Mouse (Mus musculus): ENCODE data around the gene 6030445D17Rik. TPM values are rescaled to one million over a fixed set of nuclear protein-coding genes. Genes with fewer than 3 reads are reported as not detected.

The 6030445D17Rik gene
- polyA plus RNA-seq, 1 experiment from 2014 or later: 0.12 TPM

- Histone ChIP-seq H3K4me2 (replicated peaks) (no peak overlapping the region), H3K27ac (no peak overlapping the region), H3K27me3 (no peaks in the 10 kb centered on the region), H3K4me3 (no peak overlapping the region), H3K4me1 (peaks cover 9% of the 10 kb centered on the region; the same call in 1 of the 2 replicates), H3K9me3 (replicated peaks) (no peaks in the 10 kb centered on the region), H3K36me3 (no peaks in the 10 kb centered on the region), H3K9ac (no peak overlapping the region)
- 75% methylated on average over 1 of the region's 1 CpGs for WGBS
- no peak for ATAC-seq (ENCODE audit: low FRiP score)
Observed at GRCm38 (mm10) chr4:136509857-136510256, 47.8 kb downstream of the 6030445D17Rik start.

GRCm38 (mm10) chr4:136511708-136512107 is 49.7 kb downstream of the 6030445D17Rik start:
- peaks cover 11% of the 10 kb centered on the region; the same call in 1 of the 2 replicates for H3K4me1 ChIP-seq
- no peak for ATAC-seq (ENCODE audit: low FRiP score)
- 56% methylated on average over 4 of the region's 4 CpGs for WGBS

GRCm38 (mm10) chr4:136512905-136513304 is 50.9 kb downstream of the 6030445D17Rik start:
- Histone ChIP-seq H3K27ac (no peak overlapping the region), H3K4me2 (replicated peaks) (no peak overlapping the region), H3K9ac (no peak overlapping the region), H3K4me1 (peaks cover 11% of the 10 kb centered on the region; the same call in 1 of the 2 replicates), H3K27me3 (no peaks in the 10 kb centered on the region), H3K9me3 (replicated peaks) (no peaks in the 10 kb centered on the region), H3K36me3 (no peaks in the 10 kb centered on the region), H3K4me3 (no peak overlapping the region)
- ATAC-seq (ENCODE audit: low FRiP score): no peak

More at GRCm38 (mm10) chr4:136511708-136512107, 49.7 kb downstream of the 6030445D17Rik start:
- Histone ChIP-seq H3K9me3 (replicated peaks) (no peaks in the 10 kb centered on the region), H3K9ac (no peak overlapping the region), H3K4me3 (no peak overlapping the region), H3K36me3 (no peaks in the 10 kb centered on the region), H3K4me2 (replicated peaks) (no peak overlapping the region), H3K27me3 (no peaks in the 10 kb centered on the region), H3K27ac (no peak overlapping the region)

Other genes starting within 250 kb of the 6030445D17Rik start
- gene Tcea3, start 214.5 kb upstream of the 6030445D17Rik start, polyA plus RNA-seq (2016; fragmentation: Nextera tagmentation; extraction: Ambion mirVana): 5.0 and 7.2 TPM in 2 replicates
- gene Zfp46, start 177.6 kb upstream of the 6030445D17Rik start, polyA plus RNA-seq (2016; fragmentation: Nextera tagmentation; extraction: Ambion mirVana): 42.4 and 42.6 TPM in 2 replicates
- 219 and 236 TPM in 2 replicates for gene Hnrnpr, start 151.3 kb upstream of the 6030445D17Rik start, polyA plus RNA-seq (2016; fragmentation: Nextera tagmentation; extraction: Ambion mirVana)
- 0.26 and 0.50 TPM in 2 replicates for gene Htr1d, start 38.7 kb upstream of the 6030445D17Rik start, polyA plus RNA-seq (2016; fragmentation: Nextera tagmentation; extraction: Ambion mirVana)
- gene Luzp1, start 7.5 kb downstream of the 6030445D17Rik start, polyA plus RNA-seq (2016; fragmentation: Nextera tagmentation; extraction: Ambion mirVana): 80.9 and 83.1 TPM in 2 replicates
- 118 and 122 TPM in 2 replicates for gene Kdm1a, start 140.5 kb downstream of the 6030445D17Rik start, polyA plus RNA-seq (2016; fragmentation: Nextera tagmentation; extraction: Ambion mirVana)
- gene Tex46, start 148.2 kb downstream of the 6030445D17Rik start, polyA plus RNA-seq (2016; fragmentation: Nextera tagmentation; extraction: Ambion mirVana): not detected in 2 replicates
- 0.06 TPM in 1 of 2 replicates, not detected in the other for gene Lactbl1, start 160.4 kb downstream of the 6030445D17Rik start, polyA plus RNA-seq (2016; fragmentation: Nextera tagmentation; extraction: Ambion mirVana)